Mouse (Mus musculus) ES-Bruce4 (cell line): ENCODE results near the gene Pnp2. TPM values are rescaled to one million over a fixed set of nuclear protein-coding genes. Genes with fewer than 3 reads are reported as not detected.
"Not testable (repeated sequence)": the region's sequence is repeated elsewhere in the genome, so short reads cannot be mapped to it uniquely, and the experiment has no call there.

Experiments used
- H3K27ac ChIP-seq: 2 replicates; pipeline ENCODE4 v1.5.1; 2012; ENCODE audit warnings: low read length, inconsistent platforms; ENCODE audit not compliant: insufficient read depth
- H3K27me3 ChIP-seq: 2 replicates; pipeline ENCODE4 v1.6.1; 2012; ENCODE audit warnings: mild to moderate bottlenecking, low read length, inconsistent platforms; ENCODE audit not compliant: control insufficient read depth, poor library complexity, insufficient read depth, severe bottlenecking
- H3K36me3 ChIP-seq: 2 replicates; pipeline ENCODE4 v1.6.1; 2012; ENCODE audit warnings: inconsistent platforms, mild to moderate bottlenecking, low read length, moderate library complexity; ENCODE audit not compliant: control insufficient read depth, poor library complexity, insufficient read depth, severe bottlenecking
- H3K4me1 ChIP-seq: one replicate; pipeline ENCODE4 v1.8.1; 2011; ENCODE audit warnings: low read length; ENCODE audit not compliant: control insufficient read depth, insufficient read depth
- H3K4me3 ChIP-seq: 2 replicates; pipeline ENCODE4 v1.5.1; 2011; ENCODE audit warnings: low read depth, mild to moderate bottlenecking, low read length
- H3K9ac ChIP-seq: 2 replicates; pipeline ENCODE4 v1.6.1; 2012; ENCODE audit warnings: low read depth, mild to moderate bottlenecking, inconsistent platforms; ENCODE audit not compliant: poor library complexity, severe bottlenecking
- H3K9me3 ChIP-seq: replicated peaks from 2 replicates; pipeline ENCODE4 v1.6.1; 2012; ENCODE audit warnings: mild to moderate bottlenecking, low read length, inconsistent platforms; ENCODE audit not compliant: control insufficient read depth, poor library complexity, insufficient read depth, severe bottlenecking
- CTCF ChIP-seq: IDR thresholded peaks from one replicate; pipeline ENCODE4 v1.8.1; 2011; ENCODE audit warnings: low read depth, low read length
- EP300 ChIP-seq: IDR thresholded peaks from 2 replicates; pipeline ENCODE4 v1.6.1; 2011; ENCODE audit warnings: low read depth, low read length; ENCODE audit not compliant: insufficient read depth
- POLR2A ChIP-seq: IDR thresholded peaks from one replicate; pipeline ENCODE4 v1.8.1; 2011; ENCODE audit warnings: low read length; ENCODE audit not compliant: insufficient read depth
- polyA plus RNA-seq: library from polyadenylated mRNA; stranded (reverse); fragments of >200 nt; gene quantifications from 2 replicates; pipeline ENCODE4 v1.2.4, GENCODE M21; 2011; ENCODE audit warnings: low read depth; ENCODE audit not compliant: missing spikeins, insufficient read depth, insufficient read length

The Pnp2 gene
- polyA plus RNA-seq, 1 experiment, result 9.4 TPM

GRCm38 (mm10) chr14:50938119-50938908, 17.5 kb upstream of the Pnp2 start:
- Histone ChIP-seq H3K4me3 (peak overlapping the region; percentile 40), H3K9me3 (no peaks in the 10 kb centered on the region), H3K27me3 (no peaks in the 10 kb centered on the region), H3K4me1 (no peaks in the 10 kb centered on the region), H3K9ac (peak overlapping the region; percentile 49; the same call in 1 of the 2 replicates), H3K36me3 (peaks cover 5% of the 10 kb centered on the region), H3K27ac (peak overlapping the region; percentile 59)
- TF ChIP-seq CTCF (no peak), EP300 (no peak), POLR2A (no peak)

DNA sequence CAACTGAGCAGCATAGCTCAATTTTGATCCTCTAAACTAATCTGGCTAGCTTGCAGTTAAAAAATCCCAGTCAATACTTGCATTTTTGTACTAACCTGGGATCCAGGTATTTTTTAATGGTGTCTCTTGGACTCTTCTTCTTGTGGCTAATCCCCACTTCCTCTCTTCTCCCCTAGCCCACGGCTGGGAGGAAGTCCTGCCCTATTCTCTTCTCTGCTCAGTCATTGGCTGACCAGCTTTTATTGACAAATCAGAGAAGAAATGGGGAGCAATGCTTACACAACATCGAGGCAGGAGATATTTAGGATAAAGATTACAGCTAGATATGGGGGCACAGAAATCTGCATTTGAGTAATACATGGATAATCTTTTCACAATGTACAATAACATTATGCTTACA, 16.9 kb upstream of the Pnp2 start:
- H3K4me3 ChIP-seq, result no peak overlapping the region; the same call in 1 of the 2 replicates

DNA sequence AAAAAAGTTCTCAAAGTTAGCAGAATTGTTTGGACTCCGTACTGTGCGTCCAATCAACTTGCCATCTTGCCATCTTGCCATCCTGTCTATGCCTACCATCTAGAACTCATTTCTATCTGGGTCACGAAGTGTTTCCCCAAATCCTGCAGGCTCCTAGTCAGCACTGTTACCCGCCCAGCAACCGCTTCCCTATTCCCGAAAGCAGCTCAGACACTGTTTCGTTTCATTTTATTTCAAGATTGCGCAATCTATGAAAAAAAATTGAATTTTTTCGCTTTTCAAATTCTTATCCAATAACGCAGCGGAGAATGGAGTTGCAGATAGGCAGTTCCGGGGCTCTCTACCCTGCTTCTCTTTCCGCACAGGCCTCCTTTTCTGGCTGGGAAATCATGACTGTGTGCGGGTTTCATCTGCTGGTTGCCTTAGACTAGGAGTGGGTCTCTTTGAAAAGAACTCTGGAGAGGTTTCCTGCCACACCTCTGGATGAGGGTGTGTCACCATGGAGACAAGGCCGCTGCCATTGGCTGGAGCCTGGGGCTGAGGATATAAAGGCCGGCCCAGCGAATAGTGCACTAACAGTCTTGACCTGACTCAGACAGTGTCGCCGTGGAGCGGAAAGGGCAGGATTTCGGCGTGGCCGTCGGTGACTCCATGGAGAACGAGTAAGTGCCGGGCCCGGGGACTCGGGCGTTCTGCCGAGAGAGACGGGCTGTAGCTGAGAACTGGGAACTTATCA, 11.7 kb upstream of the Pnp2 start, which contains the start of gene Gm49342:
Gene Gm49342 (plus strand): TSS at position 586 of the 736 bp plus-strand sequence.
- H3K9ac ChIP-seq, result peak within 1 kb of the TSS; percentile 57
- TF ChIP-seq POLR2A, result peak; percentile 95
- TF ChIP-seq EP300, result 0 out of 2 replicates have a peak, but pooled peaks have one; percentile 24
- TF ChIP-seq CTCF, result no peak
- peak within 1 kb of the TSS; percentile 52 for H3K4me3 ChIP-seq
- no peaks in the 10 kb centered on the region for H3K36me3 ChIP-seq
- H3K27ac ChIP-seq, result peak within 1 kb of the TSS; percentile 77
- H3K4me1 ChIP-seq, result peaks cover 2% of the 10 kb centered on the region
- no peaks in the 10 kb centered on the region for H3K9me3 ChIP-seq
- H3K27me3 ChIP-seq, result no peaks in the 10 kb centered on the region

More for the DNA sequence above, 16.9 kb upstream of the Pnp2 start:
- no peak overlapping the region; the same call in 1 of the 2 replicates for H3K27ac ChIP-seq
- peak overlapping the region; percentile 49; the same call in 1 of the 2 replicates for H3K9ac ChIP-seq
- peaks cover 5% of the 10 kb centered on the region for H3K36me3 ChIP-seq
- H3K27me3 ChIP-seq, result no peaks in the 10 kb centered on the region
- H3K4me1 ChIP-seq, result peaks cover 2% of the 10 kb centered on the region
- H3K9me3 ChIP-seq, result no peaks in the 10 kb centered on the region
- no peak for TF ChIP-seq EP300

DNA sequence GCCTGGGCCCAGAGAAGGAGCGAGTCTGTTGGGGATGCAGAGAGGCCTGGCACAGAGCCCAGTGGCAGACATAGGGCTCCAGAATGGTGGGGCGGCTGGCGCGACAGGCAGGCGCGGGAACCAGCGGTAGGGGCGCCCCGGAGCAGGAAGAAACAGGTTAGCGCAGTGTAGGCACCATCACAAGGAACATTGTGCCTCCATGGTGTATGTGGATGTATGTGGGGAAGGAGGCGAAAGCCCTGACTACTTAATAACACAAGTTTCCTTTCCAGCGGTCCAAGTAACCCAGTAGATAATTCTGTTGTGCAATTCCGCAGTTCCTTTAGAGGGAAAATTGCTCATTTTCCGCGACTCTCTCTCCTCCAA, 11.1 kb upstream of the Pnp2 start:
- Histone ChIP-seq H3K4me3 (peak overlapping the region; percentile 52), H3K9ac (peak overlapping the region; percentile 57), H3K27ac (peak overlapping the region; percentile 77)
- not testable (repeated sequence) for H3K36me3 ChIP-seq, H3K27me3 ChIP-seq, H3K9me3 ChIP-seq, H3K4me1 ChIP-seq

GRCm38 (mm10) chr14:50945081-50945480, 10.7 kb upstream of the Pnp2 start:
- not testable (repeated sequence) for H3K27me3 ChIP-seq, H3K4me1 ChIP-seq, H3K36me3 ChIP-seq, H3K9me3 ChIP-seq
- H3K9ac ChIP-seq, result peak overlapping the region; percentile 57
- H3K4me3 ChIP-seq, result peak overlapping the region; percentile 52
- peak overlapping the region; percentile 77 for H3K27ac ChIP-seq

GRCm38 (mm10) chr14:50945526-50945925, 10.3 kb upstream of the Pnp2 start:
- H3K9ac ChIP-seq, result peak overlapping the region; percentile 57; the same call in 1 of the 2 replicates
- H3K27ac ChIP-seq, result not testable (repeated sequence)

More at GRCm38 (mm10) chr14:50945526-50945925, 10.3 kb upstream of the Pnp2 start:
- not testable (repeated sequence) for H3K9me3 ChIP-seq, H3K27me3 ChIP-seq, H3K36me3 ChIP-seq, H3K4me1 ChIP-seq
- peak overlapping the region; percentile 54 for H3K4me3 ChIP-seq
